Mouse (Mus musculus) A20 (cell line): ENCODE measurements at regions not wholly inside any gene's neighbourhood (a gene's known extent, or its start where the extent isn't known, plus 50 kb on each side); places are given as distances from the start of the nearest gene placed in this dataset.

Experiments
- DNase-seq: peaks from one replicate; pipeline ENCODE4 v3.0.0-alpha.2; 2011; ENCODE audit warnings: low read depth, low spot score

DNA sequence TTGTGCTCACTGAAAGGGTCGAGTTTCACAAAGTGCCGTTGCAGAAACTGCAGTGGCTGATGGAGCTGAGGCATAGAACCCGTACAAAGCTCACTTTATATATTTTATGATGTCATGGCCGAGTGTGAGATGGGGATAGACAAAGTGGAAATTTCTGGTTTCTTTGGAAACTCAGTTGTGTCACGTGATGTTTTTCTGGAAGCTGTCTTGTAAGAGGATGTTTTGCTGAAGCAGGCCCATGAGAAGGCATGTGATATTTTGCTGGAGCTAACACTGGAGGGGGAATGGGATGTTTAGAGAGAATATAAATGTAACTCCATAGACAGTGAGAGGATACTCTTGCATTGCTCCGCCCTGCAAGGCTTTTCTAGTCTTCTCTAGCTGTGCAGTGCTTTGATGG, 311.7 kb downstream of the Tmem132b start:
- no peak for DNase-seq

DNA sequence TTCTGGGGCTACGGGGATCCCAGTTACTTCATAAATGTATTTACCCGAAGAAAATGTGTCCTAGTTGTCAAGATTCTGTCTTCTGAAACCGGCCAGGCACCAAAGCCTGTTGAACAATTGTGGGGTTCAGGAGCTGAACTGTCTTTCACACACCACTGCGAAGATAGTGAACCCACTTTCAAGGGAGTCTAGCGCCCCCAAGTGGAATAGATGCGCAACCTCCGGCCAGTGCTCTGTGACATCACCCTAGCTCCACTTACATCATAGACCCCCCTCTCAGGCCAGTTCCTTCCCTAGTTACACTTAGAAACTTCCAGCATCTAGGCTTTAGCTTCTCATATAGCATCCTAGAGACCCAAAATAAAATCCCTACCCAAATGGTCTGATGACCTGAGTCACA, 318.1 kb downstream of the Tmem132b start:
- DNase-seq: no peak

DNA sequence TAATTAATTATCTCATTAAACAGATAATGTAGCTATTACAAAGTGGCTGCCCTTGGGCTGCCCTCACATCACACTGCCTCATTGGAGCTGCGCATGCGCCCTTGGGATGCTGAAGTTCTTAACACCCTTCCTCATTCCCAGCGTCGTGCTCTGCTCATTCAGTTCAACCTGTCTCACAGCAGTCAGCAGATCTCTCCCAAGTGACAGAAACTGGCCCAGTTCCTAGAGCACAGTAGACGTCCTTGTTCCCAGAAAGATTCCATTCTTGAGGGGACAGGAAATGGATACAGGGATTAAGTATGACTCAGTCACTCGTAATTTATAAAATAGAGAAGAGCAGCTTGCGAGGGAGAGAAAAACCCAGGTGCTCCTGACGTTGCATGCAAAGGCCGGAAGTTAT, 344.7 kb downstream of the Tmem132b start:
- no peak for DNase-seq

DNA sequence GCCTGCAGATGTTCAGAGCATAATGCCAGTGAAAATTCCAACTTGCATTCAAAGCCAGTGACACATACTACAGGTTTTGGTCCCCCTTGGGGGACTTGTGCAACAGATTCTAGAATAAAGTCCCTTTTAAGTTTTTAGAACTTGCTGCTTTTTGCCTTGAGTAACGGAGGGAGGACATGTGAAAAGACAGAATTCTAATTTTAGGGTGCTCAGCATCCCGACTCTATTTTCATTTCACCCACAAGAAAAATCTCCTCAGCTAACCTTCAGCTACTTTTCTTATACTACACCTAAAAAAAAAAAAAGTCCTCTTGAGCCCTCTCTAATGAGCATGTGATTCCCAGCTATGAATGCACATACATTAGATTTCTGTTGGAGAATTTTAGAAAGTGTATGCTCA, 357.3 kb downstream of the Tmem132b start:
- DNase-seq: no peak

DNA sequence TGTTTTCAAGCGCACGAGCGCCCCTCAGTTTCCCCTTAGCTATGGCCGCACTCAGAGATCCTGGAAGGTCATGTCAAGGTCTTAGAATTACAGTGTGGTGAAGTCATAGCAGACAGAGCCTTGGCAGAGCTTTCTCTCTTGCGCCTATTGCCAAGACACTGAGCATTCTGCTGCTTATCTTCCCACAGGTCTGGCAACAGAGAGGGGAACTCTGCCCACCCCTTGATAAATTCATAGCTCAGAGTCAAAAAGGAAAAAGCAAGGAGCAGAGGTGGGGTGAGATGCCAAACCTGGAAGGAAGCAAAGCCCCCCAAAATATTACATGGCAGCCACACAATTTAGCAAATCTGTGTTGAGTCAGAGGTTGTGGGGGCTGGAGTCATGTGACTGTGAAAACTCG, 362.3 kb downstream of the Tmem132b start:
- DNase-seq: no peak

DNA sequence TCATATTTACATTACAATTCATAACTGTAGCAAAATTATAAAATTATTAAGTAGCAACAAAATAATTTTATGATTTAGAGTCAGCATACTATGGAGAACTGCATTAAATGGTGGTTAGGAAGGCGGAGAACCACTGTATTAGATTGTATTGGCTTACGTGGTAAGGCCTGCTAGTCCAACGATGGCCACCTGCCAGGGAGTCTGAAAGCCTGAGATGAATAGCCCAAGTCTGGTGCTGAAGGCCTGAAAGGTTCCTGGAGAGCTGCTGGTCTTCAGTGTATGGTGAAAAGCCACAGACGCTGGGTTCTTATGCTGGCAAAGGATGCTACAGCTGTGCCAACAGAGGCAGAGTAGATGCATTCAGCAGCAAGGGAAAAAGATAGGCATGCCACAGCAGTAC, 370.5 kb downstream of the Tmem132b start:
- no peak for DNase-seq

DNA sequence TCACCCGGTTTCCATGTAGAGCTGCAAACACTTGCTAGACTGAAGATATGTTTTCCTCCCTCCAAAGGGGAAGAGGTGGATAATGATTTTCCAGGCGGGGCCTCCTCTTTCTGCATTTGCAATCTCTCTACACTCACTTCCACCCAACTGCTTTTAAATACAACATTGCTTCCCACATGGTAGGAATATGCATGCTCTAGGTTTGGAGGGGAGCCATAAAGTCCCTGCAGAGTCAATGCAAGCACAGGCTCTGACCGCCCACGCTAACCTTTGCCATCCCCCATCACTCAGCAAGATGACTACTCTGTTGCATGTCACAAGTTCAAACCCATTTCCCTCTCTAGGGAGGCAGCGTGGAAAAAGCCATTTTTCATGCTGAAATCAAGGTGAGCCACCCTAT, 372.9 kb downstream of the Tmem132b start:
- no peak for DNase-seq

DNA sequence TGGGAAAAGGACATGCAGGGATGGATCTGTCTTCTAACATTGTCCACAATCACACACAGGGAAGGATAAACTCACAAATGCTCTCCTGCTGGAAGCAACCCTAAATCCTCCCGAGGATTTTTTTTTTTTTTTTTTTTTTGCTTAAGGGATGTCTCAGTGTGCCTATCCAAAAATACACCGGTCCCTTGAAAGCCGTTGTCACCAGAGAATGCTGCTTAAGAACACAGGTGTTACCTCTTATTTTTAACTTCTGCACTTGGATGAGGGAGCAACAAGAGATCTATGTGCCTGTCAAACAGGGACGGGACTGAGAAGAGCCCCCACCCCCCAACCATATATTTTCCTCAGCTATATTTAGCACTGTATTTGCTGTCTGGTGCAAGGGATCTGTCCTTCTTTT, 375.8 kb downstream of the Tmem132b start:
- no peak for DNase-seq

DNA sequence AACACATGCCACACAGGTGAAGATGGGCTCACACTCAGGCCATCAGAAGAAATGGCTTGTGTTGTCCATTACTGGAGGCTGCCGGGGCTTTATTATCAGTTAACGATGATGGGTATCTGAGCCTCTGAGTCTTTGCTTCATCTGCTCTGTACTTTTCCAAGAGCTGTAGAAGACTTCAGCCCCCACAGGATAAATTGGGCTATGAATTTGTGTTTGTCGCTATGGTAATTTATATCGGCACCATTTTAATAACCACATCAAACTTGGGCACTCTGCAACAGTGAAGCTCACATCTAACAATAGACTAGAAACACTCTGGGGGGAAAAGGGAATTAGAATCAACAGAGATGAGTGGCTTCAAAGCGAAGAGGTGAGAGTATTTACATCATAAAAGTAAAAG, 376.3 kb downstream of the Tmem132b start:
- DNase-seq: no peak

DNA sequence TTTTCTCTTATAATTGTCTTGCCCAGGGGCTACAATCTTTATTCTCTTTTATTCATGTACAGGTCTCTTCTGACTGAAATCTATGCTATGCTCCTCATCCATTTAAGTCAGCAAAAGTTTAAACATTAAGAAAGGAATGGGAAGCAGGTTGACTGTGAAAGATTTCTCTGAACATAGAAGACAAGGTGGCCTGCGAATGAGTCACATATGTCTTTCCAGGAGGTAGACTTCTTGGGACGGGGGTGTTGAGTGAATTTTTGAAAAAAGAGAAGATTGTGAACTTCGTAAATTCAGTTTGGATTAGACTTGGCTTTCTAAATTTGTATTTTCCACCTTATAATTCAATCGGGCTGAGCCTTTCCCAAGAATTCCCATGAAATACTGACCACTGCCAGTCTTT, 384.3 kb downstream of the Tmem132b start:
- no peak for DNase-seq

DNA sequence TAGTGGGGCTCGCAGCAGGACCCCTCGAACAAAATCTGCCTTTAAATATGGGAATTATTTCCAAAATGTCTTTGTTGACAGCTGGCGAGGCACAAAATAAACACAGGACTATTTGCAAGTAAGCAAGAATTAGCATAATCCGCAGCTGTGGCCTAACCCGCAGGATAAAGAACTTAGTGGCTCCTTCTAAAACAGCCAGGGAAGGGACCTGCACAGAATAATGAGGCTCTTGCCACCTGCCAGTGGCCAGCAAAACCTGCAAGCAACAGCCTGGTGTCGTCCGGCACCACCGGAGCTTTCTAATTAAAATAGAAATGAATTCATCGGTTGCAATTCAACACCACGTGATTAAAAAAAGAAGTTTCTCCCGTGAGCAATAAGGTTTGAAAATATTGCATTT, 389.4 kb downstream of the Tmem132b start:
- no peak for DNase-seq

DNA sequence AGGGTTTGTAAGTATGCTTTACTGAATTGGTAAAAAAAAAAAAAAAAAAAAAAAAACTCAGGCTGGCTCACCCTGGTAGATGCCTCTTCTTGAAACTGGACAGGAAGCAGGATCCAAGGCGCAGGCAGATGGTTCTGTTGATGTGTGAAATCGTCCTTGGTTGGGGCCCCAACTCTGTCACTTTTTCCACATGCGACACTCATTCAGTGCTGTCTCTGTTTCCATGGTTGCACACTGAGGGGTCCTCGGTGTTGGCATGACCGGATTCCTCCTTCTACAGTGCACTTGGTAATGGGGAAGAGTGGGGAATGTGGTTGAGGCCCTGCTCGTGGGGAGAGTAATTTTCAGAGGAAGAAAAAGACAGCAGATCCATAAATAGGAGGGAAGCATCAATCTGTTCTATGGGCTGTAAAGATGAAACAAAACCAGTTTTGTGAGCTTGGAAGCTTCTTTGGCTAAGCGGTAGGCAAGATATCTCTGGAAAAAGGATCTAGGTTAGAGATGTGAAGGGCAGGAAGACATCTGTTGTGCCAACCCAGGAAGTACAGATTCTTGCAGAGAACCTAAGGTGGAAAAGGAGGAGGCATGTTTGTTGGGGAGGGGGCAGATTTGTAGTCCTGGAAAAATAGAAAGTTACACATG, 394.4 kb downstream of the Tmem132b start:
- DNase-seq: no peak

DNA sequence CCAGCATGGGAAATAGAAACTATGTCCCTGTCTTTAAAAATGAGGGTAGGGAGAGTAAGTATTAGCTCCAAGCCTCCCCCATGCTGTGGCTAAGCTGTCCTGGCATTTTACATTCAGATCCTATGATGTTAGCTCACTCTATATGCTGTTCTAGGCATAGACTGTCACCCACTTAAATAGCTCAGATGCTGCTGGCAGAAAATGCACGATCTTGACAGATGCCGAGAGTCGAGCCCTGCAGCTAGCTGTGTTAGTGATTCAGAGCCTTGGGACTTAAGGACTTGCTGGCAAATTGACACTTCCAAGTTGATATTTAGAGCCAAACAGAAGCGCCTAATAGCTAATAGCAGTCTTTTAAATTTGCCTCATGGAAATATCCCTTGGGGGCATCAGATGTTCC, 399.9 kb downstream of the Tmem132b start:
- DNase-seq: no peak

DNA sequence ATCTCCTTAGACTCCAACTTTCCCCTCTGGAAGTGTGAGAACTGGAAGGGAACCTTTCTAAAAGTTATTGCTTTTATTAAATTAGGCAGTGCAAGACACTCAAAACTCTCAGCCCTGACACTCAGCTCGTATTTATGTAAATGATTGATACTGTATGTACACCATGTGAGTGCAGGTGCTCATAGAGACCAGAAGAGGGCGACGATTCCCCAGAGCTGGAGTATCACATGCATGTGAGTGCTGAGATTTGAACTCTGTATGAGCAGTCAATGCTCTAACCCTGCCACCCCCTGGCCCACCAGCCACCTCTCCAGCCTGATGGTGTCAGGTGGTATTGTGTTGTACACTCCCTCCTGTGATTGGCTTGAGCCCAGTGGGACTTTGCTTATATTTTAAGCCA, 407.8 kb downstream of the Tmem132b start:
- DNase-seq: no peak

DNA sequence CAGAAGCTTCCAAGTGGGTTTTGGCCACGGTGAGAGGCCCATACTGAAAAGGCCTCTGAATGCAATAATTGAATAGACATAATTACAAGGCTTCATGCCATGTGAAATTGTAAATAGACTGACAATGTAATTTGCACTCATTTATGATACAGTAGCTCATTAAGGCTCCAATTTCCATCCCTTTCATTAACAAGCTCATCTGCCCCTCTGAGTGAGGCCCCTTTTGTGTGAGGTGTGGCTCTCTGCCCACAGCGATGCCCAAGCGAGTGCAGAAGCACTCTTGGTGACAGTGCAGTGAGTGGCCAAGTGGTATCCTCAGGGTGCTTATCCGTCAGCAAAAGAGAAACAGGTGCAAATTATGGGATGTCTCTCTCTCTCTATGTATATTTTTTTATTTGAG, 415.2 kb downstream of the Tmem132b start:
- no peak for DNase-seq

DNA sequence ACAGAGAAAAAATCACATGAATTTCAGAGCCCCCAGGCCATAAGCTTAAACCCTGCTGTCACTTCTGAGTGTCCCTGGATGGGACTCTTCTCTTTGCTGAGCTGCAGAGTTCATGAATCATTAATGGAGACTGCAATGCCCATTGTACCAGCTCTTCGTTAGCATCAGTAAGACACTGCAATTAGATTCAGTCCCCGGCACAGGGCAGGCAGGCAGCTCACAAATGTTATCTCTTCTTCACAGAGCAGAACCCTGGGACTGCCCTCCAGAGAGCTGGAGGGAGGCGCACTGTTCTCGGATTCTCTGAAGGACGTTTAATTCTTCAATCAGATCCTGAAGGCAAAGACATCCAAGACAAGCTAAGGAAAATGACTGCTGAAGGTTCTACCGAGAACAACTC, 420.1 kb downstream of the Tmem132b start:
- DNase-seq: no peak

DNA sequence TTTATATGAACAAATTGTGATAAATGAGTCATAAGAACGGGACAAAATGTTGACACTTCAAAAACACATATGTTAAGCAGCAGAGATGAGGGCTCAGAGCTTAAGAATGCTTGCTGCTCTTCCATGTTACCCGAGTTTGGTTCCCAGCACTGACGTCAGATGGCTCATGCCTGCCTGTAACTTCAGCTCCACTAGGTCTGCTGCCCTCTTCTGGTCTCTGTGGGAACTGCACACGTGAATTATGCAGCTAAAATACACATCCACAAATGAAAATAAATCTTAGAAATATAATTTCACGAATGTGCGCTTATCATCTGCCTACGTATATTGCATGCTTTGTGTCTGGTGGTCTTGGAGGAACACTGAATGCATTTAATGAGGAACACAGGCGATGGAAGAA, 432.5 kb downstream of the Tmem132b start:
- DNase-seq: no peak

DNA sequence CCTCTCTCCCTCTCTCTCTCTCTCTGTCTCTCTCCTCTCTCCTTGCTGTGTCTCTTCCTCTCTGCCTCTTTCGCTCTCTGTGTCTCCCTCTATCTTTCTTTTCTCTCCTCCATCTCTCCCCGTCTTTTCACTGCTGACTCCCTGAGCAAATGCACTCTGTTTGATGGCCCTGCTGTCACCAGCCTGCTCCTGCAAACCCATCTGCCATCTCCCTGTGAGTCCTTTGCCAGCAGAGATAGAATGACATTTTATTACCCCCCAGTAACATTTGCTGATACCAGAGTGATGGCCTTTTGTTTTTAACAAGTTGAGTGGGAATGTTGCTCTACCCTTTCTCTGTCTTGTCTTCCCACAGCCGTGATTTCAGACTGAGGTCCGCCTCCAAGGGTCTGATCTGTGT, 436.6 kb downstream of the Tmem132b start:
- no peak for DNase-seq

DNA sequence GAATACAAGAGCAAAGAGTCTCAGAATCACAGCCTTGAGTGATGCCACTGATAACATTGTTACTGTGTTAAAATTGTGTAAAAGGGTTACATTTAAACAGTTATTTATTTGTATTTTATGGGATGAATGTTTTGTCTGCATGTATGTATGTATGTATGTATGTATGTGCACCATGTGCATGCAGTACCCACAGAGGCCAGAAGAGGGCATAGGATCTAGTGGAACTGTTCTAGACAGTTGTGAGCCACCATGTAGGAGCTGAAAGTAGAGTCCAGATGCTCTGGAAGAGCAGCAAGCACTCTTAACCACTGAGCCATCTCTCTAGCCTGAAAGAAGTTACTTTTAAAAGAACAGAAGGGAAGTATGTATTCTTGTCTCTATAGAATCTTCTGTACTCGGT, 442.5 kb downstream of the Tmem132b start:
- DNase-seq: no peak

DNA sequence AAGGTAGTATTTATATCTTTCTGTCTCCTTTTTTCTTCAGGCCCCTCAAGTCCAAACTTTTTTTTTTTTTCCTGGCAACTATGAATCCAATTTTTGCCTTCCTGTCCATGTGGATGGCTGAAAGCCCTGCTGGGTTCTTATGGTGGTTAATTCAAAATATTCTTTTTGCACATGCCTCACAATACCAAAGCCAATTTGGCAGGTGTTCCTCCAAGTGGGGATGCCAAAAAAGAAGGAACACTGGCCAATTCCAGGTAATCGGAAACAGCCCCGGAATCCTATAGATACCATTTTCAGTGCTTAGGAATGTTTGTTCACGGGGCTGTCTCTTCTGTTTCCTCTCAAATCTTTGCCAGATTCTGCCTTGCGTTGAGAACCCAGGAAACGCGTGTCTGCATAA, 448.2 kb downstream of the Tmem132b start:
- no peak for DNase-seq

DNA sequence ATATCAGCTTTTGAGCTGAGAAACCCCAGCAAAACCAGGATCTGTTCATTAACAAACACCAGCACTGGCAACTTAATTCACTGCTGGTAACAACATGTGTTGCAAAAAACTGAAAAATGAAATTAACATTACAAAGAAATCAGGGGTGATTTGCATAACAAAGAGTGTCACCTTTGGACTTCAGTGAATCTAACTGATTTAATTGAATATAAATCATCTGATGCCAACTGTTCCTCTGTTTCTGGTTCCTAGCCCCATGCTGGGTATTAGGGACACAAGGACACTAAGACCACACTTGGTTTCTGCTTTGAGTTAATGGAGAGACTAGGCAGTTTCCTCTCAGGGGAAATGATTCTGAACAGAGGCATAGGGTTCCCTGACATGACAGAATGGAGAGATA, 453.8 kb downstream of the Tmem132b start:
- DNase-seq: no peak

DNA sequence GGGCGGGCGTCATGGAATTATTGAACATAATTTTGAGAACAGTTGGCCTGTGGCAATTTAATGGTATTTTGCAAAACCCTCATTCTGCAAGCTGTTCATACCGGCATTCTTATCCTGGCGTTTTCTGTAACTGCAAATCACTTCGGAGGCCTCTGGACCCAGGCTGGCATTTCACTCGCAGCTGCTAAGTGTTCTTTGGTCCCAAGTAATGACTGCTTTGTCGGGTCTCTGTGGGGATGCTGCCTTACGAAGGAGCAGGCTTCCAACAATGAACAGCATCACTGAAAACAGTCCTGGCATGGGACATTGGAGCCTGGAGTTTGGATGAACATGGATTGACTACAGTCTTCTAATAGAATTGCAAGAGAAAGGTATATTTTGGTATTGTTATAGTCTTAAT, 465.6 kb downstream of the Tmem132b start:
- DNase-seq: no peak

DNA sequence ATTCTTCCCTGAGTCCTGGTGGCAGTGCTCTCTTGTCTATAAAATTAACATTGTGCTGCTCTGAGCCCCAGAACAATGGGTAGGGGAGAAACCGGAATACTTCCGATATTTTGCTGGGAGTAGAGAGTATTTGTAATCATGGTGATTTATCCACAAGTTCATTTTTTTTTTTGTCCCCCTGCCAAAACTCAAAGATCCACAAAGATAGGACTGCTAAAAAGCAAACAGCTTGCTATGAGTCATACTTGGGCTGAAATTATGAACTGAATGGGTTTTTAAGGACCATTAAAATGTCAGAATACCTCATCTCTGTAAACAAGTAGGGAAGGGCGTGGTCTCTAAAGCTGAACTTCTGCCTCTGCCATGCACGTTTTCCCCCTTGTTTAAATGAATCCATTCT, 476.3 kb downstream of the Tmem132b start:
- DNase-seq: no peak

DNA sequence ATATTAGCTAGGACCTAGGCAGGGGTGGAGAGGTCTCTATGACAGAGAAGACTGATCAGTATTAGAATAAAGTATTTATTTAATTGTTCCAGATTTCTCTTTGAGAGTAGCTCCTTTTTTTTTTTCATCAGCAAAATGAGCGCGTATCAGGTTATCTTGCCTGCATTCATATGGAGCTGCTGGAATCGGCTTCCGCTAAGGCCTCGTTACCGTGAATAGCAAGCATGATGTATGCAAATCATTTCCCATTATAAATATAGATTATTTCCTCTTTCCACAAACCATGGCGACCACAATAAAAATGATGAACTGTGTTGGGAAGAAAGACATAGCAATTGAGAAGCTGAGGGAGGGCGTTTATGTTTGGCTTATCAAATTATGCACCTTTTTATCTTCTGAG, 476.7 kb downstream of the Tmem132b start:
- no peak for DNase-seq
